Mouse (Mus musculus) heart, embryonic 16.5 days (tissue): ENCODE data around the gene Trak1. TPM values are rescaled to one million over a fixed set of nuclear protein-coding genes. Genes with fewer than 3 reads are reported as not detected.

ENCODE experiments used
- ATAC-seq: fragments of 200-750 bp; cut with Nextera tagmentation; replicated peaks from 2 replicates; pipeline ENCODE4 v1.8.0; 2017; ENCODE audit warnings: moderate number of reproducible peaks; ENCODE audit not compliant: insufficient read depth, low FRiP score; ENCODE audit errors: extremely low read depth
- H3K27ac ChIP-seq: fragments of 300-500 bp; sonication (generic); 2 replicates; pipeline ENCODE4 v1.5.1; 2014; ENCODE audit warnings: mild to moderate bottlenecking, low read length, control low read depth, moderate library complexity
- H3K27me3 ChIP-seq: fragments of 300-500 bp; sonication (generic); 2 replicates; pipeline ENCODE4 v1.6.1; 2014; ENCODE audit warnings: low read length, mixed read lengths; ENCODE audit not compliant: control insufficient read depth, insufficient read depth
- H3K36me3 ChIP-seq: fragments of 300-500 bp; sonication (generic); 2 replicates; pipeline ENCODE4 v1.6.1; 2014; ENCODE audit not compliant: control insufficient read depth, insufficient read depth
- H3K4me1 ChIP-seq: fragments of 300-500 bp; sonication (generic); 2 replicates; pipeline ENCODE4 v1.6.1; 2014; ENCODE audit warnings: low read length, mixed read lengths; ENCODE audit not compliant: control insufficient read depth, insufficient read depth
- H3K4me2 ChIP-seq: fragments of 300-500 bp; sonication (generic); 2 replicates; pipeline ENCODE4 v1.6.1; 2014; ENCODE audit warnings: low read depth, mild to moderate bottlenecking, control low read depth, low read length
- H3K4me3 ChIP-seq: fragments of 300-500 bp; sonication (generic); 2 replicates; pipeline ENCODE4 v1.5.1; 2014; ENCODE audit warnings: mild to moderate bottlenecking, control low read depth, low read length
- H3K9ac ChIP-seq: fragments of 300-500 bp; sonication (generic); 2 replicates; pipeline ENCODE4 v1.6.1; 2014; ENCODE audit warnings: low read length, control low read depth
- H3K9me3 ChIP-seq: fragments of 300-500 bp; sonication (generic); replicated peaks from 2 replicates; pipeline ENCODE4 v1.6.1; 2016; ENCODE audit warnings: low read length; ENCODE audit not compliant: control insufficient read depth
- WGBS: fragments of 180-500 bp; shearing (Covaris S2); extraction: QIAGEN DNeasy Blood & Tissue Kit; methylation state at CpG from one replicate; pipeline ENCODE4 v1.1.7; 2014; 5-methylcytosine and 5-hydroxymethylcytosine counted together
- polyA plus RNA-seq: library from polyadenylated mRNA; unstranded; fragments of >200 nt; fragmentation: Nextera tagmentation; extraction: Ambion mirVana; gene quantifications from 2 replicates; pipeline ENCODE4 v1.2.1, GENCODE M21; 2015

The Trak1 gene
- polyA plus RNA-seq, 1 experiment from 2014 or later, result 42.4 TPM

DNA sequence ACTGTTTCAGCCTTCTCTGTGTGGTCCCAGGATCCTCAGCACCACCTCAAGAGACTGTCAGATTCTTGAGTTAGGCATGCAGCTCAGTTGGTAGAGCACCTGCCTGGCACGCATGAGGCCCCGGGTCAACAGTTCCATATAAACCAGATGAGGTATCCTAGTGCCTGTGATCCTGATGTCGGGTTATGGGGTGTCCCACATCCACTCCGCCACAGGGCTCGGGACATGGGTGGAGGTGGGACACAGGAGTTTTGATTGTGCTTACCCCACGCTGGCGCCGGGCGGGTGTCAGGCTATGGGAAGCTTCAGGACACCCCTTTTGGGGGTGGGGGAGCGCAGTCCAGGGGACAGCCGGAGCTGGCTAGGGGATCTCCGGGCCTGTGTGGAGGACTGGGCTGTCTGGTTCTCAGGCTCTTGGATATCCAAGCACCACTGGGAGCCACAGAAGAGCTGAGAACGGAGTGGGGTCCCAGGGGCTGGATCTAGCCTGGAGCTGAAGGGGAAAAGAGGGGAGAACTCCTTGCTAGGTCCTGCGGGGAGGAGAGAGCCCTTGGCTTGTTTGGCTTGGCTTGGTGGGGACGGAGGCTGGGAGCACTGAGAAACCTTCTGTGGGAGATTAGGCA, 39.1 kb downstream of the Trak1 start:
- no peak overlapping the region for H3K4me3 ChIP-seq
- no peak overlapping the region for H3K4me2 ChIP-seq
- ATAC-seq, result no peak
- H3K9ac ChIP-seq, result peak overlapping the region; percentile 12
- peak overlapping the region; percentile 86 for H3K27ac ChIP-seq
- H3K27me3 ChIP-seq, result no peaks in the 10 kb centered on the region
- H3K4me1 ChIP-seq, result peaks cover 69% of the 10 kb centered on the region
- no peaks in the 10 kb centered on the region for H3K36me3 ChIP-seq
- no peaks in the 10 kb centered on the region for H3K9me3 ChIP-seq
- WGBS, result 90% methylated on average over 15 of the region's 15 CpGs

DNA sequence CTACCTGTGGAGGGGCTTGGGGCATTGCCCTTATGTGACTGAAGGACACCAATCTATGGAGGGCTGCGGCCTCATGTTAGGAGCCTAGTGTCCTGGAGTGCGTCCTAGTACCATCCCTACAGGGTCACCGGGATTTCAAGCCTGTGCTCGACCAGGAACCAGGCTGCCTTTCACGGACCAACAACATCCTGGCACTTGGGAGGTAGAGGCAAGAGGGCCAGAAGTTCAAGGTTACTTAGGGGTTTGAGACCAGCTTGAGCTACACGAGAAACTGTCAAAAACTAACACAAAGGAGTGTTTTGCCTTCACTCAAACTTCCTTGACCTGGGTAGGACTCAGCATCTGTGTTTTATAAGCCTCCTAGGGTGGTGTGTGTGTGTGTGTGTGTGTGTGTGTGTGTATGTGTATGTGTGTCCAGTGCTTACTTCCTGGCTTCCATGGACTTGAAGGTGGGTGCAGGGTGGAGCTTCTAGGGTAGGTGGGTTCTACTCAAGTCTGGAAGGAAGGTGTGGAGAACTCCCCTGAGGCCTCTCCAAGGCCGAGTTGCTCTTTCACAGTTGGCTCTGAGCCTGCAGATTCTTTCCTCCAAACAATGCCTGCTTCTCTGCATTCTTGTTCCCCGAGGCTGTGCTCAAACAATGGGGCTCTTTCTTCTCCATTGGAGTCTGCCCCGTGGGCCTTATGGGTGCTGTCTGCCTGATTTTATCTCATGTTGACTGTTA, 40.1 kb downstream of the Trak1 start:
- peak overlapping the region; percentile 52 for H3K9ac ChIP-seq
- H3K4me3 ChIP-seq, result no peak overlapping the region
- peak overlapping the region; percentile 30; the same call in 1 of the 2 replicates for H3K4me2 ChIP-seq
- 53% methylated on average over 9 of the region's 9 CpGs for WGBS
- H3K27ac ChIP-seq, result peak overlapping the region; percentile 86
- peaks cover 69% of the 10 kb centered on the region for H3K4me1 ChIP-seq
- H3K27me3 ChIP-seq, result no peaks in the 10 kb centered on the region
- no peaks in the 10 kb centered on the region for H3K36me3 ChIP-seq
- 0 out of 2 replicates have a peak, but pooled peaks have one; percentile 7 for ATAC-seq
- no peaks in the 10 kb centered on the region for H3K9me3 ChIP-seq

DNA sequence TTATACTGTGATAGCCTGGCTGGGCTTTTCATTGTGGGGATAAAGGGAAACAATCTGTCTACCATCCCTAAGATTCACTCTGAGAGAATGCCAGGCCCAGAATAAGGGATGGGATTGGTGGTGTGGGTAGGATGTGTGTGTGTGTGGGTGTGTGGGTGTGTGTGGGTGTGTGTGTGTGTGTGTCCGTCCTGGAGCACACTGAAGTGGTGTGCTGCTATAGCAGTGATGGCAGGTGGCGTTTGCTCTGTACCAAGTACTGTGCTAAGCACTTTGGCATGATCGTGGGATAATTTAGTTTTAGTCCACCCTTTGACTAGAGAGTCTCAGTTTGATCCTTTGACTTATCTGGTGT, 40.6 kb downstream of the Trak1 start:
- Histone ChIP-seq H3K4me3 (no peak overlapping the region), H3K27me3 (no peaks in the 10 kb centered on the region), H3K27ac (peak overlapping the region; percentile 86), H3K4me2 (peak overlapping the region; percentile 30; the same call in 1 of the 2 replicates), H3K4me1 (peaks cover 66% of the 10 kb centered on the region), H3K9me3 (no peaks in the 10 kb centered on the region), H3K9ac (peak overlapping the region; percentile 52), H3K36me3 (no peaks in the 10 kb centered on the region)
- 72% methylated on average over 3 of the region's 3 CpGs for WGBS
- 0 out of 2 replicates have a peak, but pooled peaks have one; percentile 17 for ATAC-seq

DNA sequence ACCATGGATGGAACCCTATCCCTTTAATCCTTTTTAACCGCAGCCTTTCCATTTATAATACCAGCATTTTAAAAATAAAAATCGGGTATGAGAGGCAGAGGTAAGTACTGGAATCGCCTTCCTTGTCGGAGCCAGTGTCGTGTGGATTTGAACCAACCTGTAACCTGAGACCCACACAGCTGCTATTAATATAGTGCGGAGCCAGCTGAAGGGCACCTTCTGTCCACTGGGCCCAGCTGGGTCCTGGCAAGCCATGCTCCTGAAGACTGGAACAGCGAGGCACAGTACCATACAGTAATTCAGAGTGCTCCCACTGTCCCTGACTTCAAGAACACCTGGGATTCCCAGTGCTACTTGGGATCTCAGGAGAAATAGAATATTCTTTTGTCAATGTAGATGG, 44.5 kb downstream of the Trak1 start:
- 58% methylated on average over 7 of the region's 7 CpGs for WGBS
- Histone ChIP-seq H3K4me2 (no peak overlapping the region), H3K27me3 (no peaks in the 10 kb centered on the region), H3K36me3 (no peaks in the 10 kb centered on the region), H3K4me1 (peaks cover 63% of the 10 kb centered on the region), H3K9ac (peak overlapping the region; percentile 3), H3K4me3 (no peak overlapping the region), H3K9me3 (no peaks in the 10 kb centered on the region), H3K27ac (peak overlapping the region; percentile 53)
- ATAC-seq, result no peak

DNA sequence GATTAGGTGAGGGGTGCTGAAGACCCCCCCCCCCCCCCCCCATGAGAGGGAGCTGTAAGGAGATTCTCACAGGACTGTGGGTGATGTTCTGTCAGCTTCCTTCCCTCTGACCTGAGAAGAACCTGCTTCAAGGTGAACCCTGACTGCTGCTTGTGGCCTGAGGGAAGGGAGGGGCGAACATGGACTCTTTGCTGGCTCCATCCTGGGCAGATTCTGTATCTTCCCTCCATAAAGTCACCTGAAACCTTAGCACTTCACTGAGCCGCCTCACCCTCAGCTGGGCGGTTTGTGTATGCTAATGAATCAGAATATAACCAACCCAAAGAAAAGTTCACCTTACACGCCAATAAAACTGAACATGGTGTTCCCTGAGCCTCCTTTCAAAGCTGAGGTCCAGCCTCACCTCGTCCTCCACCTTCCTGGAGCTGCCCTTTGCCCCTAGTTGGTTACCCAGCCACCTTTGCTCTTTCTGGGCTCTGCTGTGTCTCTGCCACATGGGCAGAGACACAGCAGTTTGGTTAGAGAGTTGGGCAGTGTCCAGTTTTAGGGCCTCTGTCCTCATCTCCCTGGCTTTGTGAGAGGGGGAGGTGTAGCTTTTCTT, 45.3 kb downstream of the Trak1 start:
- no peaks in the 10 kb centered on the region for H3K36me3 ChIP-seq
- no peaks in the 10 kb centered on the region for H3K9me3 ChIP-seq
- no peak overlapping the region for H3K4me2 ChIP-seq
- H3K9ac ChIP-seq, result no peak overlapping the region
- WGBS, result 87% methylated on average over 5 of the region's 5 CpGs
- peak overlapping the region; percentile 96 for H3K27ac ChIP-seq
- peaks cover 63% of the 10 kb centered on the region for H3K4me1 ChIP-seq
- no peaks in the 10 kb centered on the region for H3K27me3 ChIP-seq
- no peak overlapping the region for H3K4me3 ChIP-seq
- ATAC-seq, result no peak

DNA sequence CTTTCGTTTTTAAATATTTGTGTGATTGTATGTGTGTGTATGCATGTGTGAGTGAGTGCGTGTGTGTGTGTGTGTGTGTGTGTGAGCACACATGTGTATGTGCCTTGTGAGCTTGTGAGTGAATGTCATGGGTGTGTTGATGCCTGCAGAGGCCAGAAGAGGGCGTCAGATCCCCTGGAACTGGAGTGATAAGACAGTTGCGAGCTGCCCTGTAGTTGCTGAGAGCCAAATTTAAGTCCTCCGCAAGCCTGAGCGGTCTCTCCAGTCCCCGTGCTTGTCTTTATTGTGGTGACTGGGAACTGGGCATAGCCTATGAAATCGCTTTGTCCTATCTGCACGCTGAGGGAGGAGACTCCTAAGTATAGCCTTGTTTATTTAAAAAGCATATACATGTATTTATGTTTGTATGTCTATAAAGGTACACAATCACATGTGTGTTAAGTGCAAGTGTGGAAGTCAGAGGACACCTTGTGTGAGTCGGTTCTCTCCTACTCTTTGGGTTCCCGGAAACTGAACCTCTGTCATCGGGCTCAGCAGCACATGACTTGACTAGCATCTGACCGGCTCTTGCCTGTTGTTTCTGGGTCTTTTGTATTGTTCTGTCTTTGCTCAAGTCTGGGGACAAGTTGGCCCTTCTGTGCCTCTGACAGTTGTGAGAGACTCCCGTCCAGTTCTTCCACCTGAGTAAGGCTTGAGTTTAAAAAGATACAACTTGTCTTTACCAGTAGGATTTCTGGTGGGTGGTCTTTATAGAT, 46.0 kb downstream of the Trak1 start:
- ATAC-seq, result no peak
- Histone ChIP-seq H3K4me1 (peaks cover 63% of the 10 kb centered on the region), H3K27ac (peak overlapping the region; percentile 96)

DNA sequence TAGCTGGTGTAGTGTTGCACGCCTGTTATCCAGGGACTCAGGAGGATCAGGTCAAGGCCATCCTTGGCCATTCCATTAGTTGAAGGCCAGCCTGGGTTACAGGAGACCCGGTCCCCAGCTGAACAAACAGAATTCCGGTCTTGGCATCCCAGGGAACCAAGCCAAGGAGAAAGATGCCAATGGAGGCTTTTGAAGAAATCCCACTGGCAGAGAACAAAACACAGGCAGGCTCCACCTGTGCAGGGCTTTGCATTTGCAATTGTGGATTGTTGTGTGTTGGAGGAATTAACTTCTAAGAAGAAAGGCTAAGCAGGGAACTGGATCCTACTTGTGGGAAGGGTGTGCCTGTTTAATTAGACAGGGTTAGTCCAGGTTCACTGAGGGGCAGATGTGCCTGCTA, 47.0 kb downstream of the Trak1 start:
- H3K27me3 ChIP-seq, result no peaks in the 10 kb centered on the region
- no peak for ATAC-seq
- peak overlapping the region; percentile 96 for H3K27ac ChIP-seq
- peak overlapping the region; percentile 28 for H3K9ac ChIP-seq
- no peak overlapping the region for H3K4me3 ChIP-seq
- no peaks in the 10 kb centered on the region for H3K36me3 ChIP-seq
- H3K4me2 ChIP-seq, result no peak overlapping the region
- peaks cover 70% of the 10 kb centered on the region for H3K4me1 ChIP-seq
- no peaks in the 10 kb centered on the region for H3K9me3 ChIP-seq
- 65% methylated on average over 3 of the region's 3 CpGs for WGBS

More for the DNA sequence above, 46.0 kb downstream of the Trak1 start:
- WGBS, result 56% methylated on average over 14 of the region's 14 CpGs
- Histone ChIP-seq H3K4me3 (no peak overlapping the region), H3K4me2 (no peak overlapping the region), H3K9me3 (no peaks in the 10 kb centered on the region), H3K9ac (peak overlapping the region; percentile 32), H3K27me3 (no peaks in the 10 kb centered on the region), H3K36me3 (no peaks in the 10 kb centered on the region)

DNA sequence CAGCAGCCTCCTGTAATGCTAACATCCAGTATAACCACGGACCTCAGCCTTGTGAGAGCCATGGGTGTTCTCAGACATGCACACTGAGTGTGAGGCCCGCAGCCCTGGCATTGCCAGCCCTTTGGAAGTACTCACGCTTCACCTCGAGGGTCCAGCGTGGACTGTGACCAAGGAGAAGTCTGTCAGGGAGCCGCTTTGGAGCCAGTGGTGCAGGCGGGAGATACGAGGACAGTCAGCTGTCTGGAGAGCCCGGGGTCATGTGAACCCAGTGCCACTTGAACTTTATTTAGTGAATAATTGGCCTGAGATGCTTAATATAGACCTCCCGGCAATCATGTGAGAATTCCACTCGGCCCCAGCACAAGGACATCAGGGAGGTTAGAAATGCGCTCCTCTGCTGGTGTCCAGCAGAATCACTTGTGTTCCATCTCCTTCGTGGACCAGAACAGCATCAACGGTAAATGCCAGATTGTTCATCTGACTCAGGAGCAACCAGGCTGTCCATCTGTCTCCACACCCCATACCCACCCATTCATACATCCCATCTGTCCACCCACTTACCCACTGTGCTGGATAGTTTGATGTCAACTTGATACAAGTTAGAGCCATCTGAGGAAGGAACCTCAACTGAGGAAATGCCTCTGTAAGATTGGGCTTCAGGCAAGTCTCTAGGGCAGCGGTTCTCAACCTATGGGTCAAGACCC, 48.3 kb downstream of the Trak1 start:
- H3K4me3 ChIP-seq, result no peak overlapping the region
- H3K36me3 ChIP-seq, result no peaks in the 10 kb centered on the region
- 59% methylated on average over 15 of the region's 15 CpGs for WGBS
- H3K4me1 ChIP-seq, result peaks cover 76% of the 10 kb centered on the region
- peak overlapping the region; percentile 60 for H3K9ac ChIP-seq
- H3K4me2 ChIP-seq, result peak overlapping the region; percentile 17
- no peaks in the 10 kb centered on the region for H3K9me3 ChIP-seq
- peak overlapping the region; percentile 96 for H3K27ac ChIP-seq
- H3K27me3 ChIP-seq, result no peaks in the 10 kb centered on the region
- ATAC-seq, result peak; percentile 77
